ENCODE assay signal across 25 mouse cellular contexts in the genomic region with DNA sequence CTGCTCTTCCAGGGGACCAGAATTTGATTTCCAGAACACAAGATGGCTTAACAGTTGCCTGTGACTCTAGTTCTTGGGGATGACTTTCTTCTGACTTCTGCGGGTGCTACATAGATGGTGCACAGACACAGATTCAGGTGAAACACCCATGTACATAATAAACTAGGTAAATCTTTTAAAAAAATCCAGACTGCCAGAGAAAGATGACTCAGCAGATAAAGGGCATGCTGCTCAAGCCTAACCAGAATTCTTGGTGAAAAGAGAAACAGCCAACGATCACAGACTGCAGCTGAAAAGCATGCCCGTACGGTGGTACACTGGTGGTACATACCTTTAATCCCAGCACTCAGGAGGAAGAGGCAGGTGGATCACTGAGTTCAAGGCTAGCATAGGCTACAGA. TPM values are rescaled to one million over a fixed set of nuclear protein-coding genes. Genes with fewer than 3 reads are reported as not detected.
DNase-seq lines count a peak whose midpoint lies in the region; TF ChIP-seq lines count a peak whose summit lies in the region.
"Had no signal": no experiment of that assay in that cellular context is flagged by ENCODE, and none has a peak within 500 bp of the region (broad histone marks: within the 10 kb centered on the region; RNA-seq: fewer than 3 reads in every experiment).

No protein-coding gene starts in this region.

- no peaks in the 10 kb centered on the region for H3K27me3 ChIP-seq in CH12.LX (replicated peaks)
- no peaks in the 10 kb centered on the region for H3K27me3 ChIP-seq in ES-Bruce4 (ENCODE audit: control insufficient read depth, insufficient read depth, low read length, poor library complexity, severe bottlenecking)
- no peaks in the 10 kb centered on the region for H3K27me3 ChIP-seq in MEL (ENCODE audit: control insufficient read depth in 1 of 2, insufficient read depth in 2 of 2, low read length in 2 of 2)
- no peaks in the 10 kb centered on the region for H3K27me3 ChIP-seq in midbrain, embryonic 10.5 days (ENCODE audit: low read depth, poor library complexity, severe bottlenecking)
- H3K27me3 ChIP-seq: Patski had no signal

- no peak for DNase-seq in CH12.LX (ENCODE audit: extremely low read depth)
- no peak for DNase-seq in ES-E14 (ENCODE audit: low read depth, low spot score)
- no peak for DNase-seq in MEL (ENCODE audit: low read depth, low spot score)
- no peak for DNase-seq in left cerebral cortex, postnatal 14 days (ENCODE audit: low spot score in 2 of 2)
- no peak for DNase-seq in adrenal gland, postnatal 25 days
- DNase-seq in midbrain, embryonic 10.5 days (ENCODE audit: low spot score), result no peak
- DNase-seq in spleen, adult 12 weeks (ENCODE audit: low spot score), result no peak
- DNase-seq: adrenal gland, adult 2 months; adrenal gland, adult 8-10 months; adrenal gland, postnatal 10 days; adrenal gland, postnatal 14 days; adrenal gland, postnatal 36 days; B cell, adult 2 months; cerebellum, adult 11 months; cerebellum, adult 11-12 months; cerebellum, adult 18-20 months; cerebellum, adult 2 months; cerebellum, adult 8-10 months; cerebellum, adult 9-10 months; cerebellum, adult 9-11 months had no signal

- dilution Hi-C loops in CH12.LX (cut with MboI; ENCODE audit: extremely low pct_ligation_motif_present, extremely low pct_unique_long_range_greater_than_20kb, low sequenced_read_pairs), result no loop called here

- TF ChIP-seq POLR2A in CH12.LX (IDR thresholded peaks at IDR 0.05; ENCODE audit: low read depth, low read length) (no peak), ES-Bruce4 (IDR thresholded peaks at IDR 0.05; ENCODE audit: insufficient read depth, low read length) (no peak), MEL (IDR thresholded peaks at IDR 0.05; ENCODE audit: control insufficient read depth in 1 of 2, insufficient read depth in 1 of 2, low read depth in 1 of 2, low read length in 2 of 2, poor library complexity in 1 of 2) (no peak)

- in situ Hi-C loops in CH12.LX (cut with MboI; ENCODE audit: low pct_ligation_motif_present, low pct_unique_long_range_greater_than_20kb, low sequenced_read_pairs), result no loop called here
- in situ Hi-C loops in ES-E14 (cut with MboI; ENCODE audit: low sequenced_read_pairs in 2 of 2, unreplicated experiment in 2 of 2), result no loop called here

- H3K4me3 ChIP-seq in CH12.LX (replicated peaks in 1 of 3; ENCODE audit: low read depth in 2 of 3, low read length in 2 of 3, poor library complexity in 1 of 3) (no peak overlapping the region), ES-Bruce4 (ENCODE audit: low read depth, low read length) (no peak overlapping the region), ES-E14 (ENCODE audit: insufficient read depth in 1 of 2, low read depth in 1 of 2, low read length in 2 of 2, poor library complexity in 1 of 2, severe bottlenecking in 1 of 2) (no peak overlapping the region), MEL (ENCODE audit: control insufficient read depth in 1 of 2, insufficient read depth in 1 of 2, low read depth in 2 of 2, low read length in 2 of 2) (no peak overlapping the region)
- H3K4me3 ChIP-seq in midbrain, embryonic 10.5 days, result no peak overlapping the region

- TF ChIP-seq CTCF in CH12.LX (conservative IDR thresholded peaks at IDR 0.05 in 1 of 2, IDR thresholded peaks at IDR 0.05 in 1 of 2; ENCODE audit: low read depth in 2 of 2, low read length in 2 of 2) (no peak), ES-Bruce4 (IDR thresholded peaks at IDR 0.05; ENCODE audit: low read depth, low read length) (no peak), MEL (IDR thresholded peaks at IDR 0.05 in 2 of 3, conservative IDR thresholded peaks at IDR 0.05 in 1 of 3; ENCODE audit: control insufficient read depth in 1 of 3, insufficient read depth in 1 of 3, low read depth in 2 of 3, low read length in 3 of 3, poor library complexity in 1 of 3, severe bottlenecking in 1 of 3) (no peak)

- peaks cover 0 to 51% of the 10 kb centered on the region in 2 experiments; a peak in 2 of 4 replicates for H3K4me1 ChIP-seq in CH12.LX (ENCODE audit: control insufficient read depth in 1 of 2, insufficient read depth in 2 of 2)
- H3K4me1 ChIP-seq in ES-Bruce4 (ENCODE audit: control insufficient read depth, insufficient read depth, low read length), result peaks cover 2% of the 10 kb centered on the region
- peaks cover 3 to 7% of the 10 kb centered on the region in 2 experiments; a peak in 2 of 4 replicates for H3K4me1 ChIP-seq in ES-E14 (ENCODE audit: control insufficient read depth in 2 of 2, insufficient read depth in 2 of 2, low read length in 2 of 2, poor library complexity in 1 of 2)
- H3K4me1 ChIP-seq in MEL (ENCODE audit: control insufficient read depth in 1 of 2, insufficient read depth in 2 of 2, low read length in 2 of 2), result peaks cover 2 to 4% of the 10 kb centered on the region in 2 experiments; a peak in 1 of 4 replicates
- no peaks in the 10 kb centered on the region for H3K4me1 ChIP-seq in midbrain, embryonic 10.5 days

- intact Hi-C loops in left cerebral cortex, postnatal 14 days (cut with DNase I), result no loop called here

- TF ChIP-seq EP300 in CH12.LX (IDR thresholded peaks at IDR 0.05; ENCODE audit: low read length) (no peak), ES-Bruce4 (IDR thresholded peaks at IDR 0.05; ENCODE audit: insufficient read depth, low read depth, low read length) (no peak), MEL (IDR thresholded peaks at IDR 0.05; ENCODE audit: low read depth in 1 of 2, low read length in 2 of 2) (no peak)

- WGBS in midbrain, embryonic 10.5 days, result 97% methylated on average over 4 of the region's 4 CpGs

- H3K36me3 ChIP-seq in CH12.LX (replicated peaks in 1 of 2; ENCODE audit: control insufficient read depth in 1 of 2, insufficient read depth in 1 of 2, low read length in 1 of 2) (peaks cover 14 to 74% of the 10 kb centered on the region in 2 experiments), ES-Bruce4 (ENCODE audit: control insufficient read depth, insufficient read depth, low read length, poor library complexity, severe bottlenecking) (peaks cover 15% of the 10 kb centered on the region), ES-E14 (ENCODE audit: control insufficient read depth, insufficient read depth, low read length, poor library complexity, severe bottlenecking) (peaks cover 8% of the 10 kb centered on the region; the same call in 1 of the 2 replicates), MEL (ENCODE audit: control insufficient read depth in 1 of 2, insufficient read depth in 2 of 2, low read length in 2 of 2) (peaks cover 15 to 25% of the 10 kb centered on the region in 2 experiments)
- peaks cover 76% of the 10 kb centered on the region for H3K36me3 ChIP-seq in midbrain, embryonic 10.5 days

- H3K27ac ChIP-seq in CH12.LX (ENCODE audit: insufficient read depth, low read depth) (no peak overlapping the region), ES-Bruce4 (ENCODE audit: insufficient read depth, low read length) (no peak overlapping the region), ES-E14 (ENCODE audit: insufficient read depth, low read depth, low read length, poor library complexity, severe bottlenecking) (no peak overlapping the region), MEL (ENCODE audit: control insufficient read depth, low read depth, low read length) (no peak overlapping the region)
- no peak overlapping the region for H3K27ac ChIP-seq in midbrain, embryonic 10.5 days (replicated peaks)

- no peaks in the 10 kb centered on the region for H3K9me3 ChIP-seq in CH12.LX (replicated peaks; ENCODE audit: low read length)
- H3K9me3 ChIP-seq in ES-Bruce4 (replicated peaks; ENCODE audit: control insufficient read depth, insufficient read depth, low read length, poor library complexity, severe bottlenecking), result no peaks in the 10 kb centered on the region
- H3K9me3 ChIP-seq in ES-E14 (ENCODE audit: control insufficient read depth, insufficient read depth, low read depth, low read length), result no peaks in the 10 kb centered on the region
- no peaks in the 10 kb centered on the region for H3K9me3 ChIP-seq in MEL (replicated peaks; ENCODE audit: insufficient read depth, low read length)
- no peaks in the 10 kb centered on the region for H3K9me3 ChIP-seq in midbrain, embryonic 10.5 days (replicated peaks)
- H3K9me3 ChIP-seq: G1E had no signal

- H3K4me2 ChIP-seq in CH12.LX (ENCODE audit: insufficient read depth, low read depth, poor library complexity, severe bottlenecking), result no peak overlapping the region

- H3K79me2 ChIP-seq in CH12.LX (replicated peaks; ENCODE audit: control insufficient read depth, extremely low read depth, insufficient read depth, poor library complexity, severe bottlenecking), result peaks cover 99% of the 10 kb centered on the region
- peaks cover 78% of the 10 kb centered on the region for H3K79me2 ChIP-seq in MEL (ENCODE audit: control insufficient read depth, insufficient read depth, low read length, poor library complexity)

- TF ChIP-seq RAD21 in CH12.LX (IDR thresholded peaks at IDR 0.05; ENCODE audit: low read depth, low read length) (no peak), MEL (IDR thresholded peaks at IDR 0.05; ENCODE audit: low read depth, low read length) (no peak)

- H3K9ac ChIP-seq in CH12.LX (ENCODE audit: insufficient read depth, low read depth) (no peak overlapping the region), ES-Bruce4 (ENCODE audit: low read depth, poor library complexity, severe bottlenecking) (0 out of 2 replicates have a peak overlapping the region, but pooled peaks have one; percentile 24), ES-E14 (ENCODE audit: insufficient read depth, low read depth, low read length, poor library complexity, severe bottlenecking) (no peak overlapping the region; the same call in 1 of the 2 replicates), MEL (ENCODE audit: control insufficient read depth, low read depth, low read length, poor library complexity, severe bottlenecking) (no peak overlapping the region)

RNA-seq across cellular contexts. Expression of a gene that starts 8.6 kb away (rescaled TPM):
- total RNA-seq in CH12.LX (2012; rRNA removed), result 156 and 229 TPM in 2 replicates
- 302 and 354 TPM in 2 replicates for total RNA-seq in CH12.LX (2014; rRNA removed)
- polyA plus RNA-seq in CH12.LX (2012; ENCODE audit: insufficient read length, low read depth), result 377 and 386 TPM in 2 replicates
- polyA plus RNA-seq in ES-Bruce4 (2011; ENCODE audit: insufficient read depth, insufficient read length, low read depth, missing spikeins), result 203 and 207 TPM in 2 replicates
- 77.6 and 109 TPM in 2 replicates for total RNA-seq in ES-E14 (2012; rRNA removed)
- total RNA-seq in MEL (2012; rRNA removed), result 137 and 166 TPM in 2 replicates
- 1,000 to 10,000 TPM in 1 of 2 experiments, 100 to 1,000 TPM in 1; 297 to 2,006 TPM for polyA plus RNA-seq in MEL (2012; ENCODE audit: insufficient read depth in 1 of 2, insufficient read length in 2 of 2, low read depth in 1 of 2, low replicate concordance in 2 of 2, missing spikeins in 1 of 2)
- total RNA-seq in left cerebral cortex, postnatal 14 days (2021), result 100 to 1,000 TPM; 143 to 144 TPM
- total RNA-seq in adrenal gland, postnatal 25 days (2021), result 194 and 282 TPM in 2 replicates
- polyA plus RNA-seq in midbrain, embryonic 10.5 days (2016; fragmentation: Nextera tagmentation; extraction: Ambion mirVana), result 412 and 424 TPM in 2 replicates

RNA-seq across cellular contexts. Expression of a gene that starts 14.6 kb away (rescaled TPM):
- total RNA-seq in CH12.LX (2012; rRNA removed) (0.21 and 0.34 TPM in 2 replicates), CH12.LX (2014; rRNA removed) (0.09 TPM in 1 of 2 replicates, not detected in the other), ES-E14 (2012; rRNA removed) (2.6 and 2.9 TPM in 2 replicates), MEL (2012; rRNA removed) (0.36 and 0.62 TPM in 2 replicates)
- polyA plus RNA-seq in CH12.LX (2012; ENCODE audit: insufficient read length, low read depth) (0.06 and 0.08 TPM in 2 replicates), ES-Bruce4 (2011; ENCODE audit: insufficient read depth, insufficient read length, low read depth, missing spikeins) (0.63 and 0.90 TPM in 2 replicates), MEL (2012; ENCODE audit: insufficient read depth in 1 of 2, insufficient read length in 2 of 2, low read depth in 1 of 2, low replicate concordance in 2 of 2, missing spikeins in 1 of 2) (under 1 TPM in 1 of 2 experiments, not detected in 1; 0.35 TPM)
- 1 to 10 TPM; 1.5 to 1.8 TPM for total RNA-seq in left cerebral cortex, postnatal 14 days (2021)
- 0.06 TPM in 1 of 2 replicates, not detected in the other for total RNA-seq in adrenal gland, postnatal 25 days (2021)
- 1.4 and 2.2 TPM in 2 replicates for polyA plus RNA-seq in midbrain, embryonic 10.5 days (2016; fragmentation: Nextera tagmentation; extraction: Ambion mirVana)
- total RNA-seq: adrenal gland, postnatal 36 days had no signal
- polyA plus RNA-seq: activated CD4-positive, CD25-positive, alpha-beta regulatory T cell, adult 4 months; adrenal gland, adult 2 months; CD4-positive, CD25-positive, alpha-beta regulatory T cell, adult 4 months had no signal

RNA-seq across cellular contexts. Expression of a gene that starts 39.5 kb away (rescaled TPM):
- total RNA-seq in CH12.LX (2012; rRNA removed) (7.5 and 9.6 TPM in 2 replicates), CH12.LX (2014; rRNA removed) (4.5 and 6.2 TPM in 2 replicates), ES-E14 (2012; rRNA removed) (35.0 and 35.9 TPM in 2 replicates), MEL (2012; rRNA removed) (5.8 and 5.9 TPM in 2 replicates)
- polyA plus RNA-seq in CH12.LX (2012; ENCODE audit: insufficient read length, low read depth) (6.3 and 8.1 TPM in 2 replicates), ES-Bruce4 (2011; ENCODE audit: insufficient read depth, insufficient read length, low read depth, missing spikeins) (40.9 and 43.5 TPM in 2 replicates), MEL (2012; ENCODE audit: insufficient read depth in 1 of 2, insufficient read length in 2 of 2, low read depth in 1 of 2, low replicate concordance in 2 of 2, missing spikeins in 1 of 2) (1 to 10 TPM in 1 of 2 experiments, not detected in 1; 9.5 TPM)
- total RNA-seq in left cerebral cortex, postnatal 14 days (2021), result 1 to 10 TPM; 4.8 to 5.0 TPM
- total RNA-seq in adrenal gland, postnatal 25 days (2021), result 2.3 and 2.6 TPM in 2 replicates
- polyA plus RNA-seq in midbrain, embryonic 10.5 days (2016; fragmentation: Nextera tagmentation; extraction: Ambion mirVana), result 17.3 and 19.3 TPM in 2 replicates

RNA-seq across cellular contexts. Expression of a gene that starts 46.8 kb away (rescaled TPM):
- 4.4 and 6.4 TPM in 2 replicates for total RNA-seq in CH12.LX (2012; rRNA removed)
- 7.5 and 8.9 TPM in 2 replicates for total RNA-seq in CH12.LX (2014; rRNA removed)
- 7.7 and 9.7 TPM in 2 replicates for polyA plus RNA-seq in CH12.LX (2012; ENCODE audit: insufficient read length, low read depth)
- 1.5 and 1.7 TPM in 2 replicates for polyA plus RNA-seq in ES-Bruce4 (2011; ENCODE audit: insufficient read depth, insufficient read length, low read depth, missing spikeins)
- total RNA-seq in ES-E14 (2012; rRNA removed), result 4.0 and 4.4 TPM in 2 replicates
- total RNA-seq in MEL (2012; rRNA removed), result 3.4 and 4.9 TPM in 2 replicates
- 1 to 10 TPM in 1 of 2 experiments, not detected in 1; 7.9 TPM for polyA plus RNA-seq in MEL (2012; ENCODE audit: insufficient read depth in 1 of 2, insufficient read length in 2 of 2, low read depth in 1 of 2, low replicate concordance in 2 of 2, missing spikeins in 1 of 2)
- total RNA-seq in left cerebral cortex, postnatal 14 days (2021), result 1 to 10 TPM; 4.6 to 5.4 TPM
- total RNA-seq in adrenal gland, postnatal 25 days (2021), result 0.39 TPM in 1 of 2 replicates, not detected in the other
- polyA plus RNA-seq in midbrain, embryonic 10.5 days (2016; fragmentation: Nextera tagmentation; extraction: Ambion mirVana), result 0.39 and 0.57 TPM in 2 replicates
- total RNA-seq: adrenal gland, postnatal 14 days had no signal

RNA-seq across cellular contexts. Expression of a gene that starts 49.4 kb away (rescaled TPM):
- total RNA-seq in CH12.LX (2012; rRNA removed), result 68.0 and 70.9 TPM in 2 replicates
- 48.9 and 54.3 TPM in 2 replicates for total RNA-seq in CH12.LX (2014; rRNA removed)
- 63.4 and 65.3 TPM in 2 replicates for polyA plus RNA-seq in CH12.LX (2012; ENCODE audit: insufficient read length, low read depth)
- 15.3 and 15.5 TPM in 2 replicates for polyA plus RNA-seq in ES-Bruce4 (2011; ENCODE audit: insufficient read depth, insufficient read length, low read depth, missing spikeins)
- 34.0 and 64.7 TPM in 2 replicates for total RNA-seq in ES-E14 (2012; rRNA removed)
- 56.7 TPM in 2 replicates for total RNA-seq in MEL (2012; rRNA removed)
- polyA plus RNA-seq in MEL (2012; ENCODE audit: insufficient read depth in 1 of 2, insufficient read length in 2 of 2, low read depth in 1 of 2, low replicate concordance in 2 of 2, missing spikeins in 1 of 2), result 10 to 100 TPM in 1 of 2 experiments, not detected in 1; 68.5 TPM
- total RNA-seq in left cerebral cortex, postnatal 14 days (2021), result 10 to 100 TPM; 37.4 to 38.2 TPM
- total RNA-seq in adrenal gland, postnatal 25 days (2021), result 4.5 and 7.0 TPM in 2 replicates
- 5.4 and 6.8 TPM in 2 replicates for polyA plus RNA-seq in midbrain, embryonic 10.5 days (2016; fragmentation: Nextera tagmentation; extraction: Ambion mirVana)
